Mouse (Mus musculus) C2C12 (cell line): ENCODE results near the gene Nfib. TPM values are rescaled to one million over a fixed set of nuclear protein-coding genes. Genes with fewer than 3 reads are reported as not detected.
"Not testable (repeated sequence)": the region's sequence is repeated elsewhere in the genome, so short reads cannot be mapped to it uniquely, and the experiment has no call there.

Source experiments
- H3K27me3 ChIP-seq: one replicate; pipeline ENCODE4 v1.6.1; 2011; ENCODE audit not compliant: control insufficient read depth, insufficient read depth, insufficient read length
- H3K36me3 ChIP-seq: one replicate; pipeline ENCODE4 v1.6.1; 2011; ENCODE audit not compliant: control insufficient read depth, insufficient read depth
- H3K4me3 ChIP-seq: one replicate; pipeline ENCODE4 v1.5.1; 2011; ENCODE audit warnings: mild to moderate bottlenecking, control low read depth; ENCODE audit not compliant: poor library complexity, insufficient read depth, severe bottlenecking
- H3K79me2 ChIP-seq: one replicate; pipeline ENCODE4 v1.6.1; 2011; ENCODE audit not compliant: control insufficient read depth, insufficient read depth
- H3K79me3 ChIP-seq: one replicate; pipeline ENCODE4 v1.6.1; 2011; ENCODE audit warnings: low read depth, control low read depth
- H3ac ChIP-seq: one replicate; pipeline ENCODE3; 2011; ENCODE audit warnings: low read depth; ENCODE audit not compliant: control insufficient read depth, insufficient read length
- CEBPB ChIP-seq: IDR thresholded peaks from one replicate; pipeline ENCODE4 v1.6.1; 2011; ENCODE audit warnings: low read depth, mild to moderate bottlenecking, control low read depth, moderate library complexity
- CTCF ChIP-seq: IDR thresholded peaks from one replicate; pipeline ENCODE4 v1.5.1; 2011; ENCODE audit not compliant: control insufficient read depth, insufficient read depth, insufficient read length
- FOSL1 ChIP-seq: IDR thresholded peaks from one replicate; pipeline ENCODE4 v1.8.0; 2011; ENCODE audit warnings: mild to moderate bottlenecking, low read length; ENCODE audit not compliant: poor library complexity, insufficient read depth, severe bottlenecking
- MAX ChIP-seq: IDR thresholded peaks from one replicate; pipeline ENCODE4 v1.6.1; 2011; ENCODE audit warnings: mild to moderate bottlenecking, control low read depth
- MYOD1 ChIP-seq: IDR thresholded peaks from one replicate; pipeline ENCODE4 v1.6.1; 2011; ENCODE audit warnings: low read depth; ENCODE audit not compliant: control insufficient read depth, insufficient read length
- MYOG ChIP-seq: IDR thresholded peaks from one replicate; pipeline ENCODE4 v1.6.1; 2011; ENCODE audit not compliant: control insufficient read depth, insufficient read length; ENCODE audit errors: extremely low read depth
- USF1 ChIP-seq: IDR thresholded peaks from one replicate; pipeline ENCODE4 v1.6.1; 2011; ENCODE audit warnings: low read depth, mild to moderate bottlenecking, control low read depth, moderate library complexity
- polyA plus RNA-seq: library from polyadenylated mRNA; unstranded; fragments of >200 nt; fragmentation: generic; extraction: Trizol; gene quantifications from one replicate; pipeline ENCODE4 v1.2.1, GENCODE M21; 2012; ENCODE audit warnings: missing spikeins

Nfib gene
- polyA plus RNA-seq, 1 experiment = 5.1 TPM

DNA sequence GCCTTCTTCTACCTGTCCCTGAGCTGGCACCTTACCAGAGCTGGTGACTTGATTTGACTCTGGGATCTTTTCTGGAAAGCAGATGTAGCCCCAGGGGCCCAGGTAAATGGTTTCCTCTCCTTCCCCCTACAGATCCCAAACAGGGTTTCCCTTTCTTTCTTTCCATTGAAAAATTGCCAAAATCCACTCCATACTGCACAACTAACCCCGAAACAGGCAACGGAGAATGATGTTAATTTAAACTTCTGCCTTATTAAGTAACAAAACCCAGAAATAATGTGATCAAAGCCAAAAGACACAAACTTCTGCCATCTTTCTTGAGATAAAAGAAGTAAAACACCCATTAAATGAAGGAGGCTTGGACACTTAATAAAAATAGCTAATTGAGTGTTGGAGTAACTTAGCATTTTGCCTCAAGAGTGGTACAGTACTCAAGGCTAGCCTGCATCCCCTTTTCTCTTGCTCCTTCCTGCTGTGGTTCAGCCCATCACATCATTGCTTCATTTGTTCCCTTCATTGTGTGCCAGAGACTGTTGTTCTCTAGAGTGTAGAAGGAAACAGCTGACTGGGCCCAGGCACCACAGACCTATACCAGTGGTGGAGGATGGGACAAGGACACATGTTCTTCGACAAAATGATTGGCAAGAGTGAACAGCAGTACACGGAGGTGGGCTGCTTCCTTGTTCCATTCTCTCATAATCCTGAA lies 432.3 kb downstream of the Nfib start:
- TF ChIP-seq USF1 = no peak
- Histone ChIP-seq H3K4me3 (no peak overlapping the region), H3K36me3 (no peaks in the 10 kb centered on the region), H3K27me3 (no peaks in the 10 kb centered on the region), H3K79me3 (no peaks in the 10 kb centered on the region), H3K79me2 (no peaks in the 10 kb centered on the region), H3ac (no peak overlapping the region)

DNA sequence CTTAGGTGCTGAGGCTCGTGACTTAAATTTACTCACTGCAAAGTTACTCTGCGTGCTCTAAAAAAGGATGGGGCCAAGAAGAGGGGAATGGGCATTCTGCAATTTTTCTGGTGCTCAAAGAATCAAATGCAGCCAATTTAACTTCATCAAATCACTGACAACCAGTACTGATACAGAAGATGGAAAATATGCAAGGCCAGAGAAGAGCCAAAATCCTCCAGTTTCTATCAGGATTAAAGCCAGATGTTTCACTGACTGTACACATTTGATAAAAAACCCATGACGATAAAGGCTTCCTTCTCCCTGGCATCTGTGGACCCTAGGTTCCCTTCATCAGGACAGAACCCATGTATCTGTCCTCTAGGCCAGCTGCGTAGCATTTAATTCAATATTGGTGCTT lies 433.5 kb downstream of the Nfib start:
- Histone ChIP-seq H3K27me3 (no peaks in the 10 kb centered on the region), H3K79me3 (no peaks in the 10 kb centered on the region), H3K36me3 (no peaks in the 10 kb centered on the region), H3K4me3 (no peak overlapping the region), H3ac (no peak overlapping the region), H3K79me2 (no peaks in the 10 kb centered on the region)
- no peak for TF ChIP-seq MYOD1

DNA sequence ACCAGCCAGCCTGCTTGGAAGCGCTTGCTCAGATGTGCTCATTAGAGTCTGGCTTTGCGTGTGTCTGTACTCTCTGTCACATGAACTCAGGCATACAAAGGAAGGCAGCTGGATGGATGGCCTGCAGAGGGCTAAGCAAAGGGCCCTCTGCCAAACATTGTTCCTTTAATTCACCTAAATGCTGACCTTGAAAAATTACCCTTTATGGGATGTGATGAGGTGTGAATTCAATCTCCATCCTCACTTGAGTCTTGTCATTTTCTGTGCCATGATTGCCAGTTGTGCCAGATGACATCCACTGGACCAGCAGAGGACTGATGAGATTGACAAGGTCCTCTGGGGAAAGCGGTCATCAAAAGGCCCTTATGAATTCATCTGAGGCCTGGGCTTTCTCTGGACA lies 434.0 kb downstream of the Nfib start:
- no peaks in the 10 kb centered on the region for H3K79me2 ChIP-seq
- TF ChIP-seq MYOD1 (no peak), MYOG (no peak), MAX (no peak), CEBPB (no peak), USF1 (no peak), FOSL1 (no peak), CTCF (no peak)
- no peak overlapping the region for H3ac ChIP-seq
- no peaks in the 10 kb centered on the region for H3K79me3 ChIP-seq
- H3K27me3 ChIP-seq = no peaks in the 10 kb centered on the region
- H3K36me3 ChIP-seq = no peaks in the 10 kb centered on the region
- no peak overlapping the region for H3K4me3 ChIP-seq

DNA sequence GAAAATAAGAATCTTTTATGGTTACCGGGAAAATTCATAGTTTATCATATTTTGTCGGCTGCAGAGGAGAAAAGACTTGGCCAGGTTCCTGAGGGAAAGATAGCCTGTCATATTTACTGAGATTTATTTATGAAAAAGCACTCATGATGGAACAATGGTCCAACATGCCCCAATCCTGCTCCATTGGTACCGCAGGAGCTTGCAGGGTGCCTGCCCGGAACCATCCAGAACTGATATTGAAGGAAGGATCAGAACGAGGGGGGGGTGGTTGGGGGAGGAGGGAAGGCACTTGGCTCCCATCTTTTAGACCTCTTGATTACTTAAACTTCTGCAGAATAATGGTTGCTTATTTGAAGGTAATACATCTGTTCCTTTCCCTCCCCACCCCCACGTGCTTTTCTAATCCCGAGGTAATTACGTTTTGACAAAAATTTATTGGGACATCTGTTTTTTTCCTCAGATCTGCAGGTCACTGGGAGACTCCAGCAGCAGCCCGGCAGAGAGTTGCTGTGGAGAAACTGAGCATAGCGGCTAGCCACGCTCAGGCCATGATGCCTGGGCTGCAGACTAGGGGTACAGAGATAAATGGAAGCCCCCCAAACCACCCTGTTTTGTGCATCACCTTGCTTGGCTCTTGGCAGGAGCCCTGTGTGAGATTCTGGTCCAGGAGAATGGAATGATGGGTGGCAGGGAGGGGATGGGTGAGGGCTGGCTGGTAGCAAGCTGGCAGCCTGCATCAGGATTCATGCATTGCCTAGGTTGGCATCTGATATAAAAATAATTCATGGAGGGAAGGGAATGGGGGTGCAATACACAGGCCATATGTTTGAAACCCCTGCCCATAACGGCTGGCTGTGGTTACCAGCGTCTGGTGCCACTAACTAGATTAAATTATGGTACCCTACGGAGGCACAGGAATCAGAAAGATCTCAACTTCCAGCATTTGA lies 437.4 kb downstream of the Nfib start:
- H3K27me3 ChIP-seq = no peaks in the 10 kb centered on the region
- H3K79me3 ChIP-seq = no peaks in the 10 kb centered on the region
- no peak overlapping the region for H3ac ChIP-seq
- no peaks in the 10 kb centered on the region for H3K79me2 ChIP-seq
- no peak overlapping the region for H3K4me3 ChIP-seq
- TF ChIP-seq USF1 = no peak
- TF ChIP-seq CTCF = no peak
- no peak for TF ChIP-seq CEBPB
- TF ChIP-seq MYOG = no peak
- no peak for TF ChIP-seq MYOD1
- TF ChIP-seq MAX = no peak
- H3K36me3 ChIP-seq = no peaks in the 10 kb centered on the region

DNA sequence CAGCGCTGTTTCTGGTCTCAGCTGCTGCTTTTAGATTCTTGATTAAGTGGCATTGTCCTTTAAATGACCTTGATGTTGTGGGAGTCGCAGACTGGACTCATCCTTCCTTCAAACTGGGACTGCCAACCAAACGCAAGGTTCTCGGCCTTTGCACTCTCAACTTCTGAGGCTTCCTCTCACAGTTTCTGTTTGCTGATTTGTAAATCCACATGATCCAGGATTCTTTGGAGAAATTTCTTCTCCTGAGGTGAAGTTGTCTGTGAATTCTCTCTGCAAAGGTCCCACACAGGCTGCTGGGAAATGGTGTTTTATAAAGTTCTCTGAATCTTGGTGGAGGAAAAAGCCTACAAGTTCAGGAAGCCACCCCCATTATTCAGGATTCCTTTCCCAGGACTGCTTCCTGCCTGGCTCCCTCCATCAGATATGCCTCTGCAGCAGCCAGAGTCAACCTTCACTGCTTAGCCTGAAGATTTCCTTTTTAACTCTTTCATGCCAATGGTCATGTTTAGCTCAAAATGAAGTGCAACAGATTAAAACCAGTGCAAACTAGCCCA lies 439.4 kb downstream of the Nfib start:
- H3K36me3 ChIP-seq = no peaks in the 10 kb centered on the region
- no peaks in the 10 kb centered on the region for H3K27me3 ChIP-seq
- H3K79me3 ChIP-seq = no peaks in the 10 kb centered on the region
- H3ac ChIP-seq = no peak overlapping the region
- H3K79me2 ChIP-seq = no peaks in the 10 kb centered on the region
- H3K4me3 ChIP-seq = no peak overlapping the region
- no peak for TF ChIP-seq MYOG
- TF ChIP-seq USF1 = no peak
- no peak for TF ChIP-seq FOSL1
- no peak for TF ChIP-seq MAX
- TF ChIP-seq CEBPB = no peak
- no peak for TF ChIP-seq CTCF
- TF ChIP-seq MYOD1 = no peak

DNA sequence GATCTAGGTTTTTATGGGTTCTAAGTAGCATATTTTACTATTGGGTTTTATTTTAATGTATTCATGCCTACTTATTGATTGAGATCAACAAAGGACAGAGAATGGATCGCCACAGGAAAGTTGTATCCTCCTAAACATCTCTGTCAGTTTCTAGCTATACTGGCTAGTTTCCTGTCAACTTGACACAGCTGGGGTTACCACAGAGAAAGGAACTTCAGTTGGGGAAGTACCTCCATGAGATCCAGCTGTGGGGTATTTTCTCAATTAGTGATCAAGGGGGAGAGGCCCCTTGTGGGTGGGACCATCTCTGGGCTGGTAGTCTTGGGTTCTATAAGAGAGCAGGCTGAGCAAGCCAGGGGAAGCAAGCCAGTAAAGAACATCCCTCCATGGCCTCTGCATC lies 447.0 kb downstream of the Nfib start:
- not testable (repeated sequence) for H3K27me3 ChIP-seq, H3ac ChIP-seq, H3K79me3 ChIP-seq, H3K4me3 ChIP-seq, H3K79me2 ChIP-seq, H3K36me3 ChIP-seq
